Mouse (Mus musculus) kidney, adult 9 months (tissue): Measurements from ENCODE around the gene Naif1.

Experiments used
- DNase-seq: peaks from one replicate; pipeline ENCODE4 v3.0.0; 2022

Naif1 gene

DNA sequence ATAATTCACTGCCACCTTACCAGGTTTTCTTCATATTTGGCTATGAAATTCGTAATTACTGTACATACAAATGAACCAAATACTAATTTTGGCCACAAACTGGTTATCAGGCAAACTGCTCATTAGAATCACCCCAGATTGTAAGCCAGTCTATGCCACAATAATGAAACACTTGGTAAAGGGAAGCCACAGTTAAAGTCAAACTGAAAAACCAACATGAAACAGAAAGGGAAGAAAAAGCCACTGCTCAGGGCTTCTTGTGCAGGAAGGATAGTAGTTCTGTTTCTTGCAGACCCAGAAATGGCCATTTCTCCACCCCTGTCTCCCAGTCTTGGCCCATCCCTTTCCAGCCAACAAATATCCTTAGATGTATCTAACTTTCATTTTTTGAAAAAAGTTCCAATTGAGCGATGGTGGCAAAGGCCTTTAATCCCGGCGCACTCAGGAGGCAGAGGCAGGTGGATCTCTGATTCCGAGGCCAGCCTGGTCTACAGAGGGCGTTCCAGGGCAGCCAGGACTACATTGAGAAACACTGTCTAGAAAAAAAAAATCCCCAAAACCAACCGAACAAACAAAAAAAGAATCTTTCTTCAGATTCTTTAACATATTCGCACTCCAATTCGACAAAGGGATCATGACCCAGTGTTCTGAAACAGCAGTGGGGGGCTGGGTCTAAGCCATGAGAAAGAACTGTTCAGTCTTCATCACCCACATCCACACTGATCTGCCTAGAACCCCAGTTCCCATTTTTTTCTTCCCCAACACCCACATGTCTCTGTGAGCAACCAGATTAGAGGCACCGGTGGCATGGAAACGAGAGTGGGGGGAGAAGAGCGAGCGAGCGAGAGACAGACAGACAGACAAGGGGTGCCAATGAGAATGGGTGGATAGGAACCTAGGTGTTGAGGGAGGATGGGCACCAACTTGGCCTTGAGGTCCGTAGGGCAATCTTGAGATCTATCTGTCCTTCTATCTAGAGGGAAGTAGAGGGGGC lies at the start of gene Naif1:
Gene Naif1 (plus strand): TSS at position 697 of the 994 bp plus-strand sequence.
- DNase-seq, result no peak

GRCm38 (mm10) chr2:32404663-32405062 lies 45.6 kb upstream of the Naif1 start:
- DNase-seq, result peak; percentile 98

GRCm38 (mm10) chr2:32407144-32407824 lies 43.0 kb upstream of the Naif1 start:
- peak; percentile 77 for DNase-seq

- peak; percentile 95 for DNase-seq
Measured at GRCm38 (mm10) chr2:32408429-32409424, 41.5 kb upstream of the Naif1 start.

- DNase-seq, result no peak
Measured at GRCm38 (mm10) chr2:32411407-32411806, 38.9 kb upstream of the Naif1 start.

DNA sequence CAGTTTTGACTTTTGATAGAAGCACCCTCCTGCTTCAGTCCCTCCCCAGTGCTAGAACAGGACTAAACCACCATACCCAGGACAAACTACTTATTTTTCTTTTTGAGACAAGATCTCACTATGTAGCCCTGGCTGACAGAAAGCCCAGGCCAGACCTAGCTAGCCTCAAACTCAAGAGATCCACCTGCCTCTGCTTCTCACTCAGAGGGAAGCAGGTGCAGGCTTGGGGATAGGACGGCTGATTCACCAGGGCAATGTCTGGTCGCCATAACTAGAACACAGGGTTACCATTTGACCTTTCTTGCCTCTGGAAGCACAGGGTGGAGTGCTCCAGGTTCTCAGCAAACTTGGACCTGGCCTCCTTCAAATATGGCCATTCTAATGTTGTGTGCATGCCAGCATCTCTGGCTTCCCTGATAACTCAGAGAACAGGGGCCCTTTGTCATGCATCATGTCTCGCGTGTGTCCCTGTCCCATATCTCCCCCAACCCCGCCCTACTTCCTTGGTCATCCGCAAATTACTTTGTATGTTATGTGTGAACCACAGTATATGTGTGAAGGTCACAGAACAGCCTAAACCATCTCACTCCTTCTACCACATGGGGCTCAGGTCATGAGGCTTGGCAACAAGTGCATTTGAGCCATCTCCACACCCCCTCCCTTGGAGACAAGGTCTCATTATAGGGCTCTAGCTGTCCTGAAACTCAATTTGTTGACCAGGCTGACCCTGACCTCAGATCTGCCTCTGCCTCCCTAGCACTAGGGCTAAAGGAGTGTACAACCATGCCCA lies 37.3 kb upstream of the Naif1 start:
- DNase-seq, result no peak

- peak; percentile 61 for DNase-seq
Measured at GRCm38 (mm10) chr2:32413936-32414335, 36.3 kb upstream of the Naif1 start.

DNA sequence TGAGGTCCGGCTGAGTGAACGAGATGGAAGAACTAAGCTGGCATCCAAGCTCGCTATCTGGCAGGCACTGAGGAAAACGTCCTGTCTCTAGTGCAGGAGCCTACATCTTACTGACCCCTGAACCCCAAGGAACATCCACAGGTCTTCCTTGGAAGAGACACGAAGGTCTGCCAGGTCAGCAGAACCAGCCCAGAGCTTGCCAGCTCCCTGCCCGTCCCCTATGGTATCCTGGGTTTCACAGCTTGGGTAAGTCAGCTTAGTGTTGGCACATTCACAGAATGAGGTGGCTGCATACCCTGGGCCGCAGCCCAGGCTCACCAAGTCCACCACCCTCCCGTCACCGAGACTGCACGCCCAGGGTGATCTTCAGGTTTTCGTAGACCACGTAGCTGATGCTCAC lies 34.5 kb upstream of the Naif1 start:
- peak; percentile 56 for DNase-seq

DNA sequence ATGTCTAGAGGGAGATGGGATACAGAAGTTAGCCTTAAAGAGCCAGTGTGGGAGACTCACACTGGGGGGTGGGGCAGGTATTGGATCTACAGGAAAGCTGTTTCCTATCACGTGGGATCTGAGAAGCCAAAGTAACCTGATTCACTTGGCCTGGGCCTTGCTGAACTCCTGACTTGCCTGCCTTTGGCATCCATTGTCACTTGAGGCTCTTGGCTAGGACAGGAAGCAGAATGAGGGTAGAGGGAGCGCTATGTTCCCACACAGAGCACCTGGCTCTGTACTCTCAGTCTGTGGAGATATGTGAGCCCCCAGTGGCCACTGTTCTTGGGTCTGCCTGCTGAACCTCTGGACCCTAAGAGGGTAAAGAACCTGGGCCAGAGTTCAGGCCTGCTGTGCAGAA lies 33.7 kb upstream of the Naif1 start:
- no peak for DNase-seq

DNA sequence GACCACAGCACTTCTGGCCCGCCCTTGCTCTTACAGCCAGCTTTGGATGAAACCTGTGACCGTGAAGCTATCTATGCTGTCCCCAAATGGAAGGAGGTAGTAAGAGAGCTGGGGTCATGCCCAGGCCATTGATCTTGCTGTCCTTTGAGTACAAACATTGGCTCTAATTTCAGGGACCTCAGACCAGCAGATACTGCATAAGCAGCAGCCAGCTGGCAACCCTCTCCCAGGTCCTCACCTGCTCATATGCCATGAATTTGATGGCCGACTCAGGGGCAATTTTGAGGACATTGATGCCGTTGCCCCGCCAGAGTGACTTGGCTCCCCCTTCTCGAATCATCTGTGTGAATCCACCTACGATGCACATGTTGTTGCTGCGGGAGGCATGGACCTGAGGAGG lies 32.8 kb upstream of the Naif1 start:
- DNase-seq, result no peak

DNA sequence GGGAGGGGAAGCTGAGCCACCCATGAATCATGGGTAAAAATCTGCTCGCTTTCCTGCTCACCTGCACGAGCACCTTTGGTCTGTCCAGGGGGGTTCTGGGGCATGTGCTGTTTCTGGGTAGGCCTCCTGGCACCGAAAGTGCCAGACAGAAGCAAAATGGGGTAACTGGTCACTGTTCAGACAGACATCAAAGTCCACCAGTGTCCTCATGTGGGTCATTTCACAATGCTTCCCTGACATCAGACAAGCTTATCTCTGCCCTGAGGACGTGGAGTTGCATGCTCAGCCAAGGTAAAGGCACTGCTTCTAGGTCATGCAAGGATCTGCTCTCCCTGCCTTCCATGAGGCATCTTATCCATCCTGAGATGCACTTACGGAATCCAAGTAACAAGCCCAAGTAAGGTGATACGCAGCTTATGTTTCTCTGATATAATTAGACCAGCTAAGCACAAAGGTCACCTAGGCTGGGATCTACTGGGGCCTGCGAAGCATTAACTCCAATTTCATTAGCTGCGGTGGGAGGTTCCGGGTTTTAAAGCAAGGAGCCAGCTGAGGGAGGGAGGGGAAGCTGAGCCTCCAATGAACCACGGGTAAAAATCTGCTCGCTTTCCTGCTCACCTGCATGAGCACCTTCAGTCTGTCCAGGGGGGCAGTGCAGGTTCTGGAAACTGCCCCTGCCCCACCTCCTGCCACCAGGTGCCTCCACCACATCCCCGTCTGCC lies 31.7 kb upstream of the Naif1 start:
- peak; percentile 86 for DNase-seq

- peak; percentile 97 for DNase-seq
Measured at GRCm38 (mm10) chr2:32419359-32419758, 30.9 kb upstream of the Naif1 start.

DNA sequence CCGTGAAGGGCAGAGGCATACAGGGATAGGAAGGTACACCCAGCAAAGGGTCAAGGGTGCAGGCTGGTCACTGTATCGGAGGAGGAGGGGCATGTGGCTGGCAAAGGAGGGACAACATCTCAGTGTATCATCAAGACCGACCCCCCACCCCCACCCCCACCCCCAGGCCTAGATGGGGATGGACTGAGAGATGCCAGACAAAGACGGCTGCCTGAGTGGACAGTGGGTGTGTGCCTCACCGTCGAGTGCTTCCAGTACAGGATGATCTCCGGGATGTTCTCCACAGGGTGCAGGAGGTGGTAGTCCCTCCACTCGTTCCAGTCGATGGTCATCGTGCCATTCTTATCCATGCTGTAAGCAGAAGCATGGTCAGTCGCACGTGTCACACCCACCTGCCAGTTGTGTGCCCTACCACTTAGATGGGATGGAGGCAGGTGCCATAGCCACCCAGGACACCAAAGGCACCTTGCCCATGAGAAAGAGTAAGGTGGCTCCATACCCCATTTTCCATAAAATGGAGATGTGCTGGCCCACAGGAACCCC lies 30.1 kb upstream of the Naif1 start:
- no peak for DNase-seq

DNA sequence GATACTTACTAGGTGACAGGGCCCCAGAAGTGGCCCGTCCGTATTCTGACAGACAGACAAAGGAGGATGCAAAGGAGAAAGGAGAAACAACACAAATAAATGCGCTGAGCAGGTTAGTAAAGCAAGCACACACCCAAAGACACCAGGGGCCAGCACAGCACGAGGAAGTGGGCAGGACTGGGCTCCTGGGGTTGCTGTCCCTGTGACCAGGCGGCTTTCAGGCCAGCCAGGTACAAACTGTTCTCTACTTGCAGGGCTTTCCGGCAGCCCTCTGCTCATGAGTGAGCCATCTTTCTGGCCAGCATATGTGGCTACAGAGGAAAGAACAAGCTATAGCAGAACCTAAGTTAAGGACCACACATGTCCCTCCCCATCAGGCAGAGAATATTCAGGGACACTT lies 29.6 kb upstream of the Naif1 start:
- DNase-seq, result peak; percentile 61

GRCm38 (mm10) chr2:32421851-32422251 lies 28.4 kb upstream of the Naif1 start:
- DNase-seq, result peak; percentile 93

- peak; percentile 96 for DNase-seq
Measured at GRCm38 (mm10) chr2:32423481-32424331, 26.6 kb upstream of the Naif1 start.

- DNase-seq, result no peak
Measured at GRCm38 (mm10) chr2:32424796-32425195, 25.5 kb upstream of the Naif1 start.

- DNase-seq, result no peak
Measured at GRCm38 (mm10) chr2:32425568-32425967, 24.7 kb upstream of the Naif1 start.

GRCm38 (mm10) chr2:32426141-32426540 lies 24.1 kb upstream of the Naif1 start:
- DNase-seq, result no peak

DNA sequence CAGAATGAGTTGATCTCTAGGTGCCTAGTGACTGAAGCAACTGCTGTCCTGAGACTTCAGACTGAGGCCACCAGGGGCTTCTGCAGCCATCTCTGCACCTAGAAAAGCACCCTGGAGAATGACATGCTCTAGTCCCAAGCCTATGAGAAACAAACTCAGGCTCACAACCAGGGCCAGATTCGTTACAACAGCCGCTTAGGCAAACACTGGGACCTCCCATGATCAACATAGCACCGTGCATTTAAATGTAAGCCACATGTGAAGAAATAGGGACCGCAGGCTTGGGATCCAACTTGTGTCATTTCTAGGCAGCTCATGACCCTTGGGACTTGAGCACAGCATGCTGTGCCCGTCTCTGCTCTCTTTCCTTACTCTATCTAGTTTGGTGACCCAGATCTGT lies 22.5 kb upstream of the Naif1 start:
- no peak for DNase-seq
